Mouse (Mus musculus) neutrophil, adult 59 days (primary cell): ENCODE data around the gene Xirp2. TPM values are rescaled to one million over a fixed set of nuclear protein-coding genes. Genes with fewer than 3 reads are reported as not detected.

Experiments
- total RNA-seq, 2 experiments: library from RNA; stranded (reverse); gene quantifications; 1 replicate in 1 of 2; 2 replicates in 1 of 2; pipeline ENCODE4 v1.2.4; 2023

Xirp2 gene
- total RNA-seq: under 1 TPM; 0.02 to 0.04 TPM

DNA sequence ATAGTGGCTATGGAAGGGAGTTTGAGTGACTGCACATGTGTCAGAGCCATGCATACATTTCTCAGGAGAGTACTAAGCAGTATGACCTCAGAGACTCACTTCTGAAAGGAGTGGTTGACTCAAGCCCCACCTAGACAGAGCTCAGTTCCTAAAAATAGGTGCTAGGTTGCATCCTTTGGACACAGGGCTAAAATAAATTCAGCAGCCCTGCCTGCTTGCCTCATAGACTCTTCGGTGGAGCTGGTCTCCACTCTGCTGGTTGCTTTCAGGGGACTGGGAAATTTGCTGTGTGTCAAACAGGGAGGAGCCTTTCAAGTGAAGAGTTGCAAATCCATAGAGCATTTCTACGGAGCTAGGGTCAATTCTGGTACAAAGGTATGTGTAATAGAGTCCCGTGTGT lies at the start of gene Xirp2:
Xirp2 (plus strand) TSS at position 223 of the 400 bp plus-strand sequence.

DNA sequence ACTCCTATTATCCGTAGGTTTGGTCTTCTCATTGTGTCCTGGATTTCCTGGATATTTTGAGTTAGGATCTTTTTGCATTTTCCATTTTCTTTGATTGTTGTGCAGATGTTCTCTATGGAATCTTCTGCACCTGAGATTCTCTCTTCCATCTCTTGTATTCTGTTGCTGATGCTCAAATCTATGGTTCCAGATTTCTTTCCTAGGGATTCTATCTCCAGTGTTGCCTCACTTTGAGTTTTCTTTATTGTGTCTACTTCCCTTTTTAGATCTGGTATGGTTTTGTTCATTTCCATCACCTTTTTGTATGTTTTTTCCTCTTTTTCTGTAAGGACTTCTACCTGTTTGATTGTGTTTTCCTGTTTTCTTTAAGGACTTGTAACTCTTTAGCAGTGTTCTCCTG lies 32.4 kb upstream of the Xirp2 start, which contains the start of gene Gm21830:
Gm21830 (plus strand) TSS at position 301 of the 400 bp plus-strand sequence.

DNA sequence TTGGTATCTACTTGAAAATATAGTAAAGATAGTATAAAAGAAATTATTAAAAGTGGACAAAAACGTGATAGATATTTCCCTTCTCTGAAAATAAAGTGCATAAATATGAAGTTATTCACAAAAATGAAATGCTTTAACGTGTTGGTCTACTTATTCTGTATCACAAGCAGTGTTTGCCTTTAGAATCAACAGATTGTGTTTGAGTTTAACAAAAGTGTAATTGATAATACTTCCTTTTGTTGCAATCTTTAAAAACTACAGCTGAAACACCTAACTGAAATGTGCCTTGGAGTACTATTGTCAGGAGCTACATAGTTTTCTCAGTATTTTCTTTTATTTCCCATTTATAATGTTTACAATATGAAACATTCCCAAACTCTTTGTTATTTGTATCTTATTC lies 12.7 kb upstream of the Xirp2 start, which contains the start of gene Gm26727:
Gm26727 (minus strand) TSS at position 101 of the 400 bp plus-strand sequence.

DNA sequence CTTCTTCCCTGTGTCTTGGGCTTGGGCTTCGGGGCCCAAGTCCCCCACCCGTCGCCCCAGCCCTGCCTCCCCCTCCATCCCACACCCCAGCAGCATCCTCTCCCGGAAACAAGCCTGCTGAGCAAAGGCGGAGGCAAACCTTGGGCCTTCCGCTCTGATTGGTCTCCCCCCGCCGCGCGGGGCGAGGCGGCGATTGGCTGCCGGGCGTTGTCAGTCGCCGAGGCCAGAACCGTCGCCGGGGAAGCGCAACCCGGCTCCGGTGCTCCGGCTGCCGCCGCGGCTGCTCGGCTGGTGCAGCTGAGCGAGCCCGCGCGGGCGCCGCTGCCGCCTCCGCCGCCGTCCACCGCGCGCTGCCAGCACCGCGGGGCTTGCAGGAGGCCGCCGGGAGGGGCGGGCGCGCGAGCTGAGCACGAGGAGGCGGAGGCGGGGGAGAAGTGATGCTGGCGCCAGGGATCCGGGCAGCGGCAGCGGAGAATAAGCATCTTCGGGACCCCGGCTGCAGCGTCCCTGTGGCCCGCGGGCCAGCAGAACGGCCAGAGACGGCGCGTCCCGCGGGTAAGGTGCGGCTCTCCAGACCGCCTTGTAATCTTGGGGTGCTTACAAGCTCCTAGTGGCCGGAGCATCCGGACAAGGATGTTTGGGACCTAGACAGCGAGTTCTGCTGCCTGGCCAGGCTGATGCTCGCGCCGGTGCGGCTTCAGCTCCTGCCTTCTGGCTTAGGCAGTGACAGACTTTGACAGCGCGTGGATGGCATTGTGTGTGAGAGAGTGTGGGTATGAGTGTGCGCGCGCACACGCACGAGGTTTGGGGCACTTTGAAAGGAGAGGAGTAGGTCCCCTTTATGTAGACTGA lies 119.9 kb downstream of the Xirp2 start, which contains the start of gene B3galt1:
B3galt1 (plus strand) TSS at position 392 of the 852 bp plus-strand sequence.

Other genes with a start within 250 kb of the Xirp2 start
- gene Gm21830, start 32.3 kb upstream of the Xirp2 start, total RNA-seq: not detected
- gene Gm26727, start 12.8 kb upstream of the Xirp2 start, total RNA-seq: not detected
- not detected for gene B3galt1, start 119.9 kb downstream of the Xirp2 start, total RNA-seq